Comparison of ENCODE assay signal across 8 mouse cellular contexts in the genomic region with DNA sequence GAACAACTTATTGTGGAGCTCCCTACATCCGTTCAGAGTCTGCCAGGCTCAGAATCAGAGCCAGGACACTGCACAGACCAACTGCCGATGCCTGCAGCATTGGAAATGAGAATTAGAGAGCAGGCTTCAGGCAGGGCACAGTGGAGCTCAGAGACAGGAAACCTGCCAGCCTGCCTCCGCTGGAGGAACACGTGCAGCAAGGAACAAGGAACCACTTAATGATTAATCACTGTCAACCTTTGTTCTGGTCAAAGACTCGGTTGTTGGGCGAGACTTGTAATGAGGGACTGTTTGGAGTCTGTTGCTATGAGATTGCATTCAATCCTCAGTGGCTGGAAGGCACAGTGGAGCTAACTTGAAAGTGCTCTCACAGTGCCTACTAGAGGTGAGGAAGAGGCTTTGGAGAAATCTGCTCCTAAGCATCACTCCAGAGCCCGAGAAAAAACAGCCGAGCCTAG.
DNase-seq lines count a peak whose midpoint lies in the region; ATAC-seq lines count a peak whose summit lies in the region.

No protein-coding gene starts in this region.

- peaks cover 12% of the 10 kb centered on the region for H3K4me1 ChIP-seq in embryonic facial prominence, embryonic 10.5 days
- H3K4me1 ChIP-seq in heart, embryonic 10.5 days, result peaks cover 13% of the 10 kb centered on the region
- 0 out of 2 replicates have a peak, but pooled peaks cover 9% of the 10 kb centered on the region for H3K4me1 ChIP-seq in kidney, embryonic 14.5 days (ENCODE audit: control insufficient read depth, insufficient read depth, low read length)
- no peaks in the 10 kb centered on the region for H3K4me1 ChIP-seq in limb, embryonic 11.5 days (ENCODE audit: control insufficient read depth, insufficient read depth, low read length)
- no peaks in the 10 kb centered on the region for H3K4me1 ChIP-seq in midbrain, embryonic 11.5 days (ENCODE audit: control insufficient read depth, insufficient read depth, low read length)

- H3K9me3 ChIP-seq in embryonic facial prominence, embryonic 10.5 days, result no peaks in the 10 kb centered on the region
- no peaks in the 10 kb centered on the region for H3K9me3 ChIP-seq in heart, embryonic 10.5 days
- no peaks in the 10 kb centered on the region for H3K9me3 ChIP-seq in kidney, embryonic 14.5 days (ENCODE audit: control insufficient read depth, low read length)
- no peaks in the 10 kb centered on the region for H3K9me3 ChIP-seq in limb, embryonic 11.5 days (ENCODE audit: control insufficient read depth, low read length)
- no peaks in the 10 kb centered on the region for H3K9me3 ChIP-seq in midbrain, embryonic 11.5 days (ENCODE audit: control insufficient read depth, low read length)

- H3K27me3 ChIP-seq in embryonic facial prominence, embryonic 10.5 days (replicated peaks; ENCODE audit: low read depth, poor library complexity, severe bottlenecking), result no peaks in the 10 kb centered on the region
- H3K27me3 ChIP-seq in heart, embryonic 10.5 days (ENCODE audit: insufficient read depth, poor library complexity, severe bottlenecking), result no peaks in the 10 kb centered on the region
- no peaks in the 10 kb centered on the region for H3K27me3 ChIP-seq in kidney, embryonic 14.5 days (ENCODE audit: control insufficient read depth, insufficient read depth, low read length)
- no peaks in the 10 kb centered on the region for H3K27me3 ChIP-seq in limb, embryonic 11.5 days (ENCODE audit: control insufficient read depth, insufficient read depth, low read length)
- no peaks in the 10 kb centered on the region for H3K27me3 ChIP-seq in midbrain, embryonic 11.5 days (ENCODE audit: control insufficient read depth, insufficient read depth, low read length)

- peak overlapping the region; percentile 62; the same call in 1 of the 2 replicates for H3K27ac ChIP-seq in embryonic facial prominence, embryonic 10.5 days (replicated peaks)
- H3K27ac ChIP-seq in heart, embryonic 10.5 days, result peak overlapping the region; percentile 53; the same call in 1 of the 2 replicates
- peak overlapping the region; percentile 33; the same call in 1 of the 2 replicates for H3K27ac ChIP-seq in kidney, embryonic 14.5 days (ENCODE audit: low read depth, low read length)
- peak overlapping the region; percentile 53; the same call in 1 of the 2 replicates for H3K27ac ChIP-seq in limb, embryonic 11.5 days (replicated peaks; ENCODE audit: low read depth, low read length)
- H3K27ac ChIP-seq in midbrain, embryonic 11.5 days (ENCODE audit: low read depth, low read length), result no peak overlapping the region

- no peak overlapping the region for H3K9ac ChIP-seq in kidney, embryonic 14.5 days (ENCODE audit: low read depth, low read length)
- no peak overlapping the region for H3K9ac ChIP-seq in limb, embryonic 11.5 days (ENCODE audit: low read length)
- H3K9ac ChIP-seq in midbrain, embryonic 11.5 days (ENCODE audit: low read length), result no peak overlapping the region

- H3K36me3 ChIP-seq in embryonic facial prominence, embryonic 10.5 days (replicated peaks), result no peaks in the 10 kb centered on the region
- no peaks in the 10 kb centered on the region for H3K36me3 ChIP-seq in heart, embryonic 10.5 days
- no peaks in the 10 kb centered on the region for H3K36me3 ChIP-seq in kidney, embryonic 14.5 days (ENCODE audit: control insufficient read depth, insufficient read depth, low read length)
- H3K36me3 ChIP-seq in limb, embryonic 11.5 days (ENCODE audit: control insufficient read depth, insufficient read depth, low read length), result no peaks in the 10 kb centered on the region
- no peaks in the 10 kb centered on the region for H3K36me3 ChIP-seq in midbrain, embryonic 11.5 days (ENCODE audit: control insufficient read depth, insufficient read depth, low read length)

- no peak overlapping the region for H3K4me2 ChIP-seq in kidney, embryonic 14.5 days (replicated peaks; ENCODE audit: low read depth, low read length)
- no peak overlapping the region for H3K4me2 ChIP-seq in limb, embryonic 11.5 days (ENCODE audit: low read depth, severe bottlenecking)
- no peak overlapping the region for H3K4me2 ChIP-seq in midbrain, embryonic 11.5 days

- peak; percentile 92 for ATAC-seq in kidney, embryonic 14.5 days (ENCODE audit: low FRiP score, low TSS enrichment)
- peak; percentile 65; the same call in 1 of the 2 replicates for ATAC-seq in limb, embryonic 11.5 days (ENCODE audit: insufficient number of reproducible peaks, low FRiP score, low TSS enrichment, low read depth)
- ATAC-seq in midbrain, embryonic 11.5 days (ENCODE audit: low FRiP score), result peak; percentile 62; the same call in 1 of the 2 replicates

- 10% methylated on average over 8 of the region's 8 CpGs for WGBS in embryonic facial prominence, embryonic 10.5 days
- 21% methylated on average over 8 of the region's 8 CpGs for WGBS in heart, embryonic 10.5 days
- WGBS in kidney, embryonic 14.5 days, result 6% methylated on average over 8 of the region's 8 CpGs
- WGBS in limb, embryonic 11.5 days, result 7% methylated on average over 8 of the region's 8 CpGs
- WGBS in midbrain, embryonic 11.5 days, result 29% methylated on average over 8 of the region's 8 CpGs

- peak; percentile 37 to 65 for DNase-seq in adrenal gland, adult (ENCODE audit: inconsistent age in 2 of 2, low spot score in 1 of 2)
- no peak for DNase-seq in adrenal gland, postnatal 25 days
- peak; percentile 59 for DNase-seq in embryonic facial prominence, embryonic 10.5 days (ENCODE audit: low spot score)
- DNase-seq in heart, embryonic 10.5 days (ENCODE audit: low spot score), result peak; percentile 84
- DNase-seq in limb, embryonic 11.5 days (ENCODE audit: low spot score), result peak; percentile 66
- DNase-seq in midbrain, embryonic 11.5 days (ENCODE audit: low spot score, missing footprints), result peak; percentile 80
- peak; percentile 82 for DNase-seq in yolk sac, embryonic 10.5 days (ENCODE audit: low spot score)

- H3K4me3 ChIP-seq in embryonic facial prominence, embryonic 10.5 days, result peak overlapping the region; percentile 31
- H3K4me3 ChIP-seq in heart, embryonic 10.5 days, result peak overlapping the region; percentile 15; the same call in 1 of the 2 replicates
- no peak overlapping the region for H3K4me3 ChIP-seq in kidney, embryonic 14.5 days (ENCODE audit: low read length)
- H3K4me3 ChIP-seq in limb, embryonic 11.5 days (ENCODE audit: low read depth, low read length), result no peak overlapping the region
- H3K4me3 ChIP-seq in midbrain, embryonic 11.5 days (ENCODE audit: low read depth, low read length), result no peak overlapping the region

Comparison
In these comparisons a context has a peak if more than half of its experiments do, and no peak if none do; other contexts are left out.
1. H3K4me3 ChIP-seq: peak in embryonic facial prominence, embryonic 10.5 days (single experiment) and heart, embryonic 10.5 days (single experiment); none in kidney, embryonic 14.5 days (single experiment), limb, embryonic 11.5 days (single experiment) and midbrain, embryonic 11.5 days (single experiment).
2. Peak in every context shown above with its lines, with median percentiles within 50 percentile points of each other: ATAC-seq.